Mouse (Mus musculus) splenic B cell, adult 2 months (primary cell): Measurements from ENCODE around the gene Ccdc102a.

Experiments
- DNase-seq: peaks from one replicate; pipeline ENCODE4 v3.0.0-alpha.2; 2011; ENCODE audit warnings: low read depth, low spot score
- H3K27me3 ChIP-seq: 2 replicates; pipeline ENCODE4 v1.6.1; 2012; ENCODE audit warnings: mild to moderate bottlenecking, low read length, moderate library complexity, mixed read lengths; ENCODE audit not compliant: control insufficient read depth, poor library complexity, insufficient read depth, severe bottlenecking
- H3K36me3 ChIP-seq: 2 replicates; pipeline ENCODE4 v1.6.1; 2012; ENCODE audit warnings: mild to moderate bottlenecking, low read length, moderate library complexity, mixed read lengths; ENCODE audit not compliant: control insufficient read depth, poor library complexity, insufficient read depth, severe bottlenecking

The Ccdc102a gene

GRCm38 (mm10) chr8:94917851-94918495 lies at the start of gene Ccdc102a:
Gene Ccdc102a (minus strand): TSS chr8:94918098.
- Histone ChIP-seq H3K36me3 (no peaks in the 10 kb centered on the region), H3K27me3 (no peaks in the 10 kb centered on the region)
- peak; percentile 16 for DNase-seq

GRCm38 (mm10) chr8:94967554-94967953 lies 49.7 kb upstream of the Ccdc102a start:
- Histone ChIP-seq H3K36me3 (no peaks in the 10 kb centered on the region), H3K27me3 (no peaks in the 10 kb centered on the region)
- DNase-seq: no peak

- H3K27me3 ChIP-seq: no peaks in the 10 kb centered on the region
- DNase-seq: no peak
Measured at GRCm38 (mm10) chr8:94967071-94967470, 49.2 kb upstream of the Ccdc102a start.

GRCm38 (mm10) chr8:94966578-94966977 lies 48.7 kb upstream of the Ccdc102a start:
- Histone ChIP-seq H3K36me3 (no peaks in the 10 kb centered on the region), H3K27me3 (no peaks in the 10 kb centered on the region)
- peak; percentile 80 for DNase-seq

More at GRCm38 (mm10) chr8:94967071-94967470, 49.2 kb upstream of the Ccdc102a start:
- no peaks in the 10 kb centered on the region for H3K36me3 ChIP-seq

GRCm38 (mm10) chr8:94964828-94965227 lies 46.9 kb upstream of the Ccdc102a start:
- no peaks in the 10 kb centered on the region for H3K36me3 ChIP-seq
- no peak for DNase-seq
- H3K27me3 ChIP-seq: no peaks in the 10 kb centered on the region

GRCm38 (mm10) chr8:94962201-94962600 lies 44.3 kb upstream of the Ccdc102a start:
- H3K27me3 ChIP-seq: no peaks in the 10 kb centered on the region
- no peak for DNase-seq
- H3K36me3 ChIP-seq: no peaks in the 10 kb centered on the region

- DNase-seq: peak; percentile 40
- Histone ChIP-seq H3K36me3 (no peaks in the 10 kb centered on the region), H3K27me3 (no peaks in the 10 kb centered on the region)
Measured at GRCm38 (mm10) chr8:94956078-94956574, 38.2 kb upstream of the Ccdc102a start.

- Histone ChIP-seq H3K27me3 (no peaks in the 10 kb centered on the region), H3K36me3 (no peaks in the 10 kb centered on the region)
- DNase-seq: peak; percentile 83
Measured at GRCm38 (mm10) chr8:94954921-94955758, 37.2 kb upstream of the Ccdc102a start.

GRCm38 (mm10) chr8:94954368-94954737 lies 36.5 kb upstream of the Ccdc102a start:
- no peak for DNase-seq
- H3K27me3 ChIP-seq: no peaks in the 10 kb centered on the region
- no peaks in the 10 kb centered on the region for H3K36me3 ChIP-seq

- Histone ChIP-seq H3K36me3 (no peaks in the 10 kb centered on the region), H3K27me3 (no peaks in the 10 kb centered on the region)
- DNase-seq: peak; percentile 24
Measured at GRCm38 (mm10) chr8:94953624-94954367, 35.9 kb upstream of the Ccdc102a start.

GRCm38 (mm10) chr8:94952086-94952485 lies 34.2 kb upstream of the Ccdc102a start:
- Histone ChIP-seq H3K27me3 (no peaks in the 10 kb centered on the region), H3K36me3 (no peaks in the 10 kb centered on the region)
- no peak for DNase-seq

GRCm38 (mm10) chr8:94950458-94950857 lies 32.6 kb upstream of the Ccdc102a start:
- no peak for DNase-seq
- no peaks in the 10 kb centered on the region for H3K36me3 ChIP-seq
- no peaks in the 10 kb centered on the region for H3K27me3 ChIP-seq

- no peaks in the 10 kb centered on the region for H3K27me3 ChIP-seq
- H3K36me3 ChIP-seq: no peaks in the 10 kb centered on the region
- peak; percentile 83 for DNase-seq
Measured at GRCm38 (mm10) chr8:94950046-94950445, 32.1 kb upstream of the Ccdc102a start.

GRCm38 (mm10) chr8:94949010-94949409 lies 31.1 kb upstream of the Ccdc102a start:
- Histone ChIP-seq H3K36me3 (no peaks in the 10 kb centered on the region), H3K27me3 (no peaks in the 10 kb centered on the region)
- no peak for DNase-seq

- no peak for DNase-seq
- Histone ChIP-seq H3K36me3 (no peaks in the 10 kb centered on the region), H3K27me3 (no peaks in the 10 kb centered on the region)
Measured at GRCm38 (mm10) chr8:94948421-94948820, 30.5 kb upstream of the Ccdc102a start.
